Mouse (Mus musculus): ENCODE results near the gene Slc1a7. TPM values are rescaled to one million over a fixed set of nuclear protein-coding genes. Genes with fewer than 3 reads are reported as not detected.

Gene Slc1a7
- not detected in 2 replicates for polyA plus RNA-seq (2016; fragmentation: Nextera tagmentation; extraction: Ambion mirVana)

- H3K4me2 ChIP-seq, result no peak within 1 kb of the TSS
- peaks cover 13% of the 10 kb centered on the region for H3K4me1 ChIP-seq (replicated peaks)
- peak; percentile 43; the same call in 1 of the 2 replicates for ATAC-seq (ENCODE audit: insufficient number of reproducible peaks, low FRiP score)
- 77% methylated on average over 16 of the region's 16 CpGs for WGBS
- no peak within 1 kb of the TSS for H3K4me3 ChIP-seq
- H3K36me3 ChIP-seq, result no peaks in the 10 kb centered on the region
- peaks cover 11% of the 10 kb centered on the region; the same call in 1 of the 2 replicates for H3K27me3 ChIP-seq (replicated peaks)
- no peaks in the 10 kb centered on the region for H3K9me3 ChIP-seq (replicated peaks)
- H3K9ac ChIP-seq, result no peak within 1 kb of the TSS
- no peak within 1 kb of the TSS for H3K27ac ChIP-seq (ENCODE audit: poor library complexity, severe bottlenecking)
Measured at GRCm38 (mm10) chr4:107967966-107968682, at the start of gene Slc1a7. Gene Slc1a7 (plus strand): TSS chr4:107968332.

GRCm38 (mm10) chr4:107920336-107920735, 47.8 kb upstream of the Slc1a7 start:
- Histone ChIP-seq H3K4me3 (no peak overlapping the region), H3K9me3 (replicated peaks) (no peaks in the 10 kb centered on the region), H3K4me2 (no peak overlapping the region), H3K36me3 (no peaks in the 10 kb centered on the region), H3K27me3 (replicated peaks) (no peaks in the 10 kb centered on the region), H3K27ac (ENCODE audit: poor library complexity, severe bottlenecking) (no peak overlapping the region), H3K4me1 (replicated peaks) (peaks cover 27% of the 10 kb centered on the region), H3K9ac (no peak overlapping the region)
- WGBS, result 82% methylated on average over 2 of the region's 2 CpGs
- ATAC-seq (ENCODE audit: insufficient number of reproducible peaks, low FRiP score), result no peak

- no peak overlapping the region for H3K27ac ChIP-seq (ENCODE audit: poor library complexity, severe bottlenecking)
- no peak overlapping the region for H3K4me3 ChIP-seq
- no peak for ATAC-seq (ENCODE audit: insufficient number of reproducible peaks, low FRiP score)
- WGBS, result 65% methylated on average over 8 of the region's 8 CpGs
- H3K27me3 ChIP-seq (replicated peaks), result no peaks in the 10 kb centered on the region
- no peaks in the 10 kb centered on the region for H3K9me3 ChIP-seq (replicated peaks)
- no peak overlapping the region for H3K4me2 ChIP-seq
- peaks cover 27% of the 10 kb centered on the region for H3K4me1 ChIP-seq (replicated peaks)
- no peaks in the 10 kb centered on the region for H3K36me3 ChIP-seq
- no peak overlapping the region for H3K9ac ChIP-seq
Measured at GRCm38 (mm10) chr4:107921152-107921695, 46.9 kb upstream of the Slc1a7 start.

- ATAC-seq (ENCODE audit: insufficient number of reproducible peaks, low FRiP score), result no peak
- WGBS, result 50% methylated on average over 4 of the region's 4 CpGs
- Histone ChIP-seq H3K27ac (ENCODE audit: poor library complexity, severe bottlenecking) (no peak overlapping the region), H3K4me1 (replicated peaks) (peaks cover 27% of the 10 kb centered on the region), H3K9ac (no peak overlapping the region), H3K9me3 (replicated peaks) (no peaks in the 10 kb centered on the region), H3K27me3 (replicated peaks) (no peaks in the 10 kb centered on the region), H3K4me2 (peak overlapping the region; percentile 85), H3K36me3 (no peaks in the 10 kb centered on the region), H3K4me3 (no peak overlapping the region; the same call in 1 of the 2 replicates)
Measured at GRCm38 (mm10) chr4:107921952-107922351, 46.2 kb upstream of the Slc1a7 start.

- Histone ChIP-seq H3K4me2 (peak within 1 kb of the TSS; percentile 85), H3K4me3 (peak within 1 kb of the TSS; percentile 83), H3K27me3 (replicated peaks) (no peaks in the 10 kb centered on the region), H3K4me1 (replicated peaks) (peaks cover 27% of the 10 kb centered on the region), H3K9me3 (replicated peaks) (no peaks in the 10 kb centered on the region), H3K36me3 (no peaks in the 10 kb centered on the region), H3K9ac (peak within 1 kb of the TSS; percentile 91), H3K27ac (ENCODE audit: poor library complexity, severe bottlenecking) (peak within 1 kb of the TSS; percentile 53)
- peak; percentile 98 for ATAC-seq (ENCODE audit: insufficient number of reproducible peaks, low FRiP score)
- WGBS, result 2% methylated on average over 38 of the region's 38 CpGs
Measured at GRCm38 (mm10) chr4:107923145-107923802, 44.9 kb upstream of the Slc1a7 start, which contains the start of gene Cpt2. Gene Cpt2 (minus strand): TSS chr4:107923610.

- Histone ChIP-seq H3K4me1 (replicated peaks) (peaks cover 27% of the 10 kb centered on the region), H3K4me2 (peak overlapping the region; percentile 85), H3K27ac (ENCODE audit: poor library complexity, severe bottlenecking) (no peak overlapping the region), H3K9ac (no peak overlapping the region), H3K36me3 (no peaks in the 10 kb centered on the region), H3K27me3 (replicated peaks) (no peaks in the 10 kb centered on the region), H3K4me3 (peak overlapping the region; percentile 83), H3K9me3 (replicated peaks) (no peaks in the 10 kb centered on the region)
- WGBS, result 48% methylated on average over 7 of the region's 7 CpGs
- ATAC-seq (ENCODE audit: insufficient number of reproducible peaks, low FRiP score), result no peak
Measured at GRCm38 (mm10) chr4:107923803-107924194, 44.3 kb upstream of the Slc1a7 start.

- Histone ChIP-seq H3K36me3 (no peaks in the 10 kb centered on the region), H3K9me3 (replicated peaks) (no peaks in the 10 kb centered on the region), H3K27ac (ENCODE audit: poor library complexity, severe bottlenecking) (no peak overlapping the region), H3K27me3 (replicated peaks) (no peaks in the 10 kb centered on the region), H3K9ac (no peak overlapping the region), H3K4me2 (no peak overlapping the region), H3K4me3 (no peak overlapping the region), H3K4me1 (replicated peaks) (no peaks in the 10 kb centered on the region)
- ATAC-seq (ENCODE audit: insufficient number of reproducible peaks, low FRiP score), result no peak
- 58% methylated on average over 2 of the region's 2 CpGs for WGBS
Measured at GRCm38 (mm10) chr4:107928269-107928668, 39.9 kb upstream of the Slc1a7 start.

GRCm38 (mm10) chr4:107928726-107929125, 39.4 kb upstream of the Slc1a7 start:
- H3K4me1 ChIP-seq (replicated peaks), result no peaks in the 10 kb centered on the region
- no peak overlapping the region for H3K27ac ChIP-seq (ENCODE audit: poor library complexity, severe bottlenecking)
- H3K4me2 ChIP-seq, result no peak overlapping the region
- no peaks in the 10 kb centered on the region for H3K36me3 ChIP-seq
- H3K9me3 ChIP-seq (replicated peaks), result no peaks in the 10 kb centered on the region
- no peaks in the 10 kb centered on the region for H3K27me3 ChIP-seq (replicated peaks)
- 80% methylated on average over 2 of the region's 2 CpGs for WGBS
- H3K4me3 ChIP-seq, result no peak overlapping the region
- no peak overlapping the region for H3K9ac ChIP-seq
- ATAC-seq (ENCODE audit: insufficient number of reproducible peaks, low FRiP score), result no peak

GRCm38 (mm10) chr4:107931453-107931852, 36.7 kb upstream of the Slc1a7 start:
- H3K36me3 ChIP-seq, result no peaks in the 10 kb centered on the region
- no peak overlapping the region for H3K9ac ChIP-seq
- no peak for ATAC-seq (ENCODE audit: insufficient number of reproducible peaks, low FRiP score)
- 71% methylated on average over 3 of the region's 3 CpGs for WGBS
- H3K4me2 ChIP-seq, result no peak overlapping the region
- H3K9me3 ChIP-seq (replicated peaks), result no peaks in the 10 kb centered on the region
- H3K4me1 ChIP-seq (replicated peaks), result no peaks in the 10 kb centered on the region
- H3K27me3 ChIP-seq (replicated peaks), result no peaks in the 10 kb centered on the region
- H3K27ac ChIP-seq (ENCODE audit: poor library complexity, severe bottlenecking), result no peak overlapping the region
- H3K4me3 ChIP-seq, result no peak overlapping the region

GRCm38 (mm10) chr4:107933239-107933638, 34.9 kb upstream of the Slc1a7 start:
- no peak overlapping the region for H3K27ac ChIP-seq (ENCODE audit: poor library complexity, severe bottlenecking)
- 73% methylated on average over 8 of the region's 8 CpGs for WGBS
- H3K4me2 ChIP-seq, result no peak overlapping the region
- H3K4me3 ChIP-seq, result no peak overlapping the region
- H3K36me3 ChIP-seq, result no peaks in the 10 kb centered on the region
- H3K4me1 ChIP-seq (replicated peaks), result no peaks in the 10 kb centered on the region
- no peaks in the 10 kb centered on the region for H3K9me3 ChIP-seq (replicated peaks)
- no peak for ATAC-seq (ENCODE audit: insufficient number of reproducible peaks, low FRiP score)
- H3K9ac ChIP-seq, result no peak overlapping the region
- no peaks in the 10 kb centered on the region for H3K27me3 ChIP-seq (replicated peaks)

- Histone ChIP-seq H3K9ac (no peak overlapping the region), H3K27me3 (replicated peaks) (no peaks in the 10 kb centered on the region), H3K36me3 (no peaks in the 10 kb centered on the region), H3K9me3 (replicated peaks) (no peaks in the 10 kb centered on the region), H3K4me2 (no peak overlapping the region), H3K27ac (ENCODE audit: poor library complexity, severe bottlenecking) (no peak overlapping the region), H3K4me1 (replicated peaks) (no peaks in the 10 kb centered on the region), H3K4me3 (no peak overlapping the region)
- 73% methylated on average over 3 of the region's 3 CpGs for WGBS
- ATAC-seq (ENCODE audit: insufficient number of reproducible peaks, low FRiP score), result no peak
Measured at GRCm38 (mm10) chr4:107935254-107935653, 32.9 kb upstream of the Slc1a7 start.

Data from heart, embryonic 12.5 days (tissue).